Mouse (Mus musculus) retina, embryonic 14.5 days (tissue): ENCODE measurements around the gene Taf8.
A peak's percentile ranks its signal among the peaks of the same experiment; 100 is the strongest.

Experiments
- DNase-seq: peaks from one replicate; pipeline ENCODE4 v3.0.0-alpha.2; 2015; ENCODE audit warnings: low spot score

Gene Taf8

GRCm38 (mm10) chr17:47484241-47484921 lies 17.7 kb downstream of the Taf8 start:
- peak; percentile 26 for DNase-seq

GRCm38 (mm10) chr17:47482401-47482800 lies 19.7 kb downstream of the Taf8 start:
- peak; percentile 71 for DNase-seq

- DNase-seq = no peak
Measured at GRCm38 (mm10) chr17:47479887-47480286, 22.2 kb downstream of the Taf8 start.

GRCm38 (mm10) chr17:47475714-47476113 lies 26.4 kb downstream of the Taf8 start:
- DNase-seq = no peak

GRCm38 (mm10) chr17:47475181-47475580 lies 26.9 kb downstream of the Taf8 start:
- no peak for DNase-seq

GRCm38 (mm10) chr17:47474250-47474649 lies 27.8 kb downstream of the Taf8 start:
- DNase-seq = no peak

- DNase-seq = peak; percentile 61
Measured at GRCm38 (mm10) chr17:47473434-47473974, 28.6 kb downstream of the Taf8 start.

- DNase-seq = no peak
Measured at GRCm38 (mm10) chr17:47472435-47473350, 29.4 kb downstream of the Taf8 start.

- DNase-seq = no peak
Measured at GRCm38 (mm10) chr17:47470686-47471085, 31.4 kb downstream of the Taf8 start.

GRCm38 (mm10) chr17:47470121-47470520 lies 32.0 kb downstream of the Taf8 start:
- DNase-seq = no peak

- DNase-seq = no peak
Measured at GRCm38 (mm10) chr17:47469642-47470041, 32.5 kb downstream of the Taf8 start.

GRCm38 (mm10) chr17:47468466-47468865 lies 33.6 kb downstream of the Taf8 start:
- DNase-seq = peak; percentile 51

GRCm38 (mm10) chr17:47468063-47468462 lies 34.0 kb downstream of the Taf8 start:
- DNase-seq = no peak

- no peak for DNase-seq
Measured at GRCm38 (mm10) chr17:47467659-47468058, 34.4 kb downstream of the Taf8 start.

GRCm38 (mm10) chr17:47466284-47466683 lies 35.8 kb downstream of the Taf8 start:
- no peak for DNase-seq

- no peak for DNase-seq
Measured at GRCm38 (mm10) chr17:47465016-47465415, 37.1 kb downstream of the Taf8 start.

GRCm38 (mm10) chr17:47464248-47464965 lies 37.7 kb downstream of the Taf8 start:
- no peak for DNase-seq

- DNase-seq = no peak
Measured at GRCm38 (mm10) chr17:47462728-47463388, 39.2 kb downstream of the Taf8 start.

GRCm38 (mm10) chr17:47462209-47462608 lies 39.9 kb downstream of the Taf8 start:
- no peak for DNase-seq

GRCm38 (mm10) chr17:47461688-47462087 lies 40.4 kb downstream of the Taf8 start:
- no peak for DNase-seq

GRCm38 (mm10) chr17:47459341-47459919 lies 42.7 kb downstream of the Taf8 start:
- no peak for DNase-seq
